Mouse (Mus musculus) fibroblast of lung, adult 2 months (primary cell): ENCODE data around the gene Gnat2.
A peak's percentile ranks its signal among the peaks of the same experiment; 100 is the strongest.

Experiments
- DNase-seq: peaks from one replicate; pipeline ENCODE4 v3.0.0-alpha.2; 2011; ENCODE audit warnings: low read depth

Gene Gnat2

GRCm38 (mm10) chr3:108085281-108085720 lies 7.3 kb upstream of the Gnat2 start:
- DNase-seq, result peak; percentile 69

- DNase-seq, result peak; percentile 86
Observed at GRCm38 (mm10) chr3:108085721-108086469, 6.7 kb upstream of the Gnat2 start.

DNA sequence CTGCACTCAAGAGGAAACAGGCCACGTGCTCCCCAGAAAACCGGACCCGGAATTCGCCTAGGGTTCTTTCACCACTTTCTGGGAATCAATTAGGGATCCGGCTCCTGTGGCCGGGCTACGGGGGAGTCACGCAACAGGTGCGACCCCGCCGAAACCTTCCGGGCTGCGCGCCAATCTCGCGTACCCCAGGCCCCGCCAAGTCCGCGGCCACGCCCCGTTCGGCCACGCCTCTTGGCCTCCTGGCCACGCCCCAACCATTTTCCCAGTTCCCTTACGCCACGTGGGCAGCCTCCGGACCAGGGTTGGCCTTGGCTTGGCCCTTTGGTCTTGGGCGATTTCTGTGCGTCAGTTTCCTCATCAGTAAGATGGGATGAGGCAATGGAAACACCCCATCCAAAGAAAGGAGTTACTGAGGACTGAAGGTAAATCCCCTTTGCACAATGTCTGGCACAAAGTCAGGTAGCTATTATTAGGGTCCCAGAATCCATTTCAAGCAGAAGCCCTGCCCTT lies 6.1 kb upstream of the Gnat2 start, which contains the start of gene Ampd2:
TSS of gene Ampd2 (minus strand) at position 182 of the 510 bp plus-strand sequence.
- peak; percentile 67 for DNase-seq

- DNase-seq, result no peak
Observed at GRCm38 (mm10) chr3:108087329-108087728, 5.3 kb upstream of the Gnat2 start.

- DNase-seq, result peak; percentile 80
Observed at GRCm38 (mm10) chr3:108088842-108089380, 3.7 kb upstream of the Gnat2 start.

DNA sequence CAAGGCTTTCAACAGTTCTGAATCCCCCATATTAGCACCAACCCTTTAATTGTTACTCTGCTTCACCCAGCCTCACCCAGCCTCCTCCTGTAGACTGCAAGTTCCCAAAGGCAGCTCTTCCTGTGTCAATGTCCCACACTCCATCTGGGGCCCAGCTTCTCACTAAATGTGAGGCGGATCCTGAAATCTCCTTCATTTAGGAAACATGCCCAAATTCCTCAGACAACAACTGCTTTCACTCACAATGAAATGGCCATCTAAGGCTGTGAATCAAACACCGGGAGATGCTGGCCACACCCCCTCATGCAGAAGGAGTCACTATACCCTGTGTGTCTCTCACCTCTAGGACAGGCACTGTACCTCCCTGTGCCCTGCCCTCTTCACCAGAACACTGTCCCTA lies 2.7 kb upstream of the Gnat2 start:
- no peak for DNase-seq

- DNase-seq, result peak; percentile 63
Observed at GRCm38 (mm10) chr3:108090561-108090960, 2.0 kb upstream of the Gnat2 start.

DNA sequence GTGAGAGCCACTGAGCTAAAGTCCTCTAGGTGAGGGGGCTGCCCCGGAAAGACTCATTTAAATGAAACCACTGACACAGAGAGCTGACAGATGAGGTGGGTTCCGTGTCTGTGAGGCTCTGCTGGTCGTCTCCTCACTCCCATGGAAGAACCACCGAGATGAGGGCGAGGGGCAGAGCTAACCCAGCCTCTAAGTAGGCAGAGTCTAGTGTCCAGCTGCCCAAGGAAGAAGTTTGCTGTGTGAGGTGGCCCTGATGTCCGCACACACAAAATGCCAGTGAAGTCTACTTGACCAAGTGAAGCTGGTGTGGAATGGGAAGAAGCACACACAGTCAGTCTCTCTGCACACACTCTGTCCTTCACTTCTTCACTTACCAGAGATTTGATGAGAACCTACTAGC lies 559 bp upstream of the Gnat2 start:
- DNase-seq, result no peak

GRCm38 (mm10) chr3:108093306-108093705 lies 717 bp downstream of the Gnat2 start:
- no peak for DNase-seq

DNA sequence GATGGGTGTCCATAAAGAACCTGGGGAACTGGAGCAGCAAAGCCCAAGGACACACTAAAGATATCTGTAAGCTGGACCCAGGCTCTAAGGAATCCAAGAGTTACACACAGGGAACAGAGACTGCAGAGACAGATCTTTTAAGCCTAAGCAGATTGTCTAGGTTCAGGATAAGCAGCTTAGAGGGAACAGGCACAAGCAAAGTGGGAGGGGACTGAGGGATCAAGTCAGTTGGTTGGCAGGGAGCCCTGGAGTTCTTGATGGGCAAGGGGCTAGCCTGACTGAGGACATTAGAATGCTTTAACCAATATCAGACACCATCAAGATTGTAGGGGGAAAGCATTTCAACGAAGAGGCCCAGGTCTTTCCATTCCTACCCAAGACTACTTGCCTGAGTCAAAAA lies 1.6 kb downstream of the Gnat2 start:
- DNase-seq, result no peak

DNA sequence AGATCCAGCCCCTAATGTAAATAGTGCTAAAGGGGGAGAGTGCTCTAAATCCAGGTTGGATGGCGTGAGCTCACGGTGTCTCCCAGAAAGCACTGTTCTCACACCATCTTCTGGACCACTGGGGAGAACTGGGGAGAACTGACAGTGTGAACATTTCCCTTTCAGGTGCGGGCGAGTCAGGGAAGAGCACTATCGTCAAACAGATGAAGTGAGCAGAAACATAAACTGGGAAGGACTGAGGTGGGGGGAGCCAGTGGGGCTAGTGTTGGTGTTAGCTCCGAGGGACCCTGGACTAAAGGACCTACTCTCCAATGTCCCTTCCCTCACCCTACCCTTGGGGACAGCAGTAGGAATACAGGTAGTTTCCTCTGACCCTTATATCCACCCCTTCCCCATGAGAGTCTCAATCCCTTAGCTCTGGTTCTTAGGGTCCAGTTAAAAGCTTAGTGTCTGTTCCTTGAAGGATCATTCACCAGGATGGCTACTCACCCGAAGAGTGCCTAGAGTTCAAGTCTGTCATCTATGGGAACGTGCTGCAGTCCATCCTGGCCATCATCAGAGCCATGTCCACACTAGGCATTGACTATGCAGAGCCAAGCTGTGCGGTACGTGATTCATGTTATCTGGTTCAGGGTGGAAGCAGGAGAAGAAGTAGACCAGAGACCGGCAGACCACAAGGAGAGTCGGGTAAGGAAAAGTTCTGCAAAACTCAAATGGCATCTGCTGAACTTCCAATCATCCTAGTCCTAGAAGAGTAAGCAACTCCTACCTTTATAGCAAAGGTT lies 2.6 kb downstream of the Gnat2 start:
- DNase-seq, result no peak

- DNase-seq, result no peak
Observed at GRCm38 (mm10) chr3:108096226-108096625, 3.6 kb downstream of the Gnat2 start.

- no peak for DNase-seq
Observed at GRCm38 (mm10) chr3:108096726-108097125, 4.1 kb downstream of the Gnat2 start.

DNA sequence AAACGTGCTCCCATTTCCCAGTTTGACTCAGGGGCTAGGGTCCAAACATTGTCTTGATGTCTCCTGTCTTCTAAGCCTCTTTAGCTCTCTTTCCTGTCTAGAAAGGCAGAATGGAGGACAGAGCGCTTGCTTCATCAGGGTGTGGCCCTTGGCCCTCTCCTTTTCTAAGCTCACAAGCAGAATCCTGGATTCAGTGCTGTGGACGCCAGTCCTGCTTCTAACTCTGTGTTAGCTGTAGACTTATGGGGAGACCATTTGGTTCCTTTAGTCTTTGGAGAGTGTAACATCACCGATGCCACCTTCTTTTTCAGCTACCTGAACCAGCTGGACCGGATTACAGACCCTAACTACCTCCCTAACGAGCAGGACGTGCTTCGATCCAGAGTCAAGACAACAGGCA lies 5.1 kb downstream of the Gnat2 start:
- no peak for DNase-seq

DNA sequence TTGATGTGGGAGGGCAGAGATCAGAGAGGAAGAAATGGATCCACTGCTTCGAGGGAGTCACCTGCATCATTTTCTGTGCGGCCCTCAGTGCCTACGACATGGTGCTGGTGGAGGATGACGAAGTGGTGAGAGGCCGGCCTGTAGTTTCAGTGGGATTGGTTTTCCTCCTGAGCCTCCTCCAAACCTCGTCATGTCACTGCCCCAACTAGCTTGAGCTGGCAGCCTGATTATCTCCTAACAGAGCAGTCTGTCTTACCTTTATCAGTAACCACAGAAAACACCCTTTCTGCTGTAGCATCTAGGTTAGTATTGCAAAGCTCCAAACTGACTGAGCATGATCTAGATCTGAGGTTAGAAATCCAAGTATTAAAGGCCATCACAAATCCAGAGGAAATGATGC lies 5.7 kb downstream of the Gnat2 start:
- DNase-seq, result no peak

DNA sequence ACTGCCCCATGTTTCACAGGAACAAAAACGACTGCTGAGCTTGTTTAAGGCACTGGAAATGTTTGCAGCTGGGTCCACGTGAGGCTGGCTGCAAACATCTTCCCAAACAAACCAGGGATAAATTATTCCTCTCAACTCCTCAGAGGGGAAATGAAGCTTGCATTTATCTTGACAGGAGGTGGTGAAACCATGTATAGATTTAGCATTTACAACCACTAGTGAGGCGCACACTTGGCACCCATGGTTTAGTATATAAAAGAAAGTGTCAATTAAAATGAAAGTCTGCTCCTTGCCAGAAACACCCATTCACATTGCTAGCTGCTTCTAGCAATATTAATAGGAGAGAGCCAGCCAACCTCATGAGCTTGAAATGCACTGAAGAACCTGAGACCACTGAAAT lies 9.0 kb downstream of the Gnat2 start:
- no peak for DNase-seq

DNA sequence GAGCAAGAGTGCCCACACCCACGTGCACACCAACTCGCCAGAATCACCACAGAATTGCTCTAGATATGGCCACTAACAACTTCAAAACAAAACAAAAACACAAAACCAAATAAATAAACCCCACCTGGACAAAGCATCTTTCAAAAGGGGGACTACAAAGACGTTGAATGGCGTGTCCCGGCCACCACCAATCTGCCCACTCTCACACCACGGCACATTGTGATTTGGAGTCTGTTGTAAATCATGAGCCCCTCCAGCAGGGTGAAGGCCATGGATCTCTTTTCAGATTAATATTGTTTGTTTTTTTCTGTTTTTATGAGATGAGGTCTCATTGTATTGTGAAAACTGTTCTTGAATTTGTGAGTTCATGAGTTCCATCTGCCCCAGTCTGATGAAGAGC lies 9.5 kb downstream of the Gnat2 start:
- DNase-seq, result no peak

- DNase-seq, result no peak
Observed at GRCm38 (mm10) chr3:108105281-108105680, 12.7 kb downstream of the Gnat2 start.

- DNase-seq, result no peak
Observed at GRCm38 (mm10) chr3:108111320-108111719, 18.7 kb downstream of the Gnat2 start.

GRCm38 (mm10) chr3:108112246-108112645 lies 19.7 kb downstream of the Gnat2 start:
- no peak for DNase-seq

- no peak for DNase-seq
Observed at GRCm38 (mm10) chr3:108112666-108113065, 20.1 kb downstream of the Gnat2 start.

- no peak for DNase-seq
Observed at GRCm38 (mm10) chr3:108113591-108114289, 21.2 kb downstream of the Gnat2 start.
